Mouse (Mus musculus): ENCODE data around the gene Herc4. TPM values are rescaled to one million over a fixed set of nuclear protein-coding genes. Genes with fewer than 3 reads are reported as not detected.
"Not testable (repeated sequence)": the region's sequence is repeated elsewhere in the genome, so short reads cannot be mapped to it uniquely, and the experiment has no call there.

Herc4 gene
- polyA plus RNA-seq, 1 experiment: 19.2 TPM

- H3K4me3 ChIP-seq (ENCODE audit: extremely low read depth, insufficient read depth, insufficient read length): no peak overlapping the region
- peaks cover 1% of the 10 kb centered on the region; the same call in 1 of the 2 replicates for H3K36me3 ChIP-seq (ENCODE audit: control insufficient read depth, insufficient read depth, low read length)
- TF ChIP-seq POLR2A (IDR thresholded peaks at IDR 0.05; ENCODE audit: low read depth, low read length): no peak
- no peak for TF ChIP-seq CTCF (IDR thresholded peaks at IDR 0.05; ENCODE audit: extremely low read depth, insufficient read depth, insufficient read length, insufficient replicate concordance)
- WGBS: 30% methylated on average over 2 of the region's 2 CpGs
- H3K27ac ChIP-seq (ENCODE audit: insufficient read depth, low read length): no peak overlapping the region
- no peak for DNase-seq (ENCODE audit: low read depth in 1 of 2, low spot score in 2 of 2)
- H3K27me3 ChIP-seq (ENCODE audit: control insufficient read depth, insufficient read depth, low read length): no peaks in the 10 kb centered on the region
- no peaks in the 10 kb centered on the region for H3K4me1 ChIP-seq (ENCODE audit: control insufficient read depth, insufficient read depth, insufficient read length)
Observed at GRCm38 (mm10) chr10:63341351-63341750, 97.7 kb downstream of the Herc4 start.

- Histone ChIP-seq H3K27me3 (ENCODE audit: control insufficient read depth, insufficient read depth, low read length) (no peaks in the 10 kb centered on the region), H3K4me1 (ENCODE audit: control insufficient read depth, insufficient read depth, insufficient read length) (no peaks in the 10 kb centered on the region), H3K4me3 (ENCODE audit: extremely low read depth, insufficient read depth, insufficient read length) (no peak overlapping the region), H3K27ac (ENCODE audit: insufficient read depth, low read length) (no peak overlapping the region), H3K36me3 (ENCODE audit: control insufficient read depth, insufficient read depth, low read length) (no peaks in the 10 kb centered on the region)
- DNase-seq (ENCODE audit: low read depth in 1 of 2, low spot score in 2 of 2): no peak
- WGBS: 92% methylated on average over 3 of the region's 3 CpGs
- no peak for TF ChIP-seq CTCF (IDR thresholded peaks at IDR 0.05; ENCODE audit: extremely low read depth, insufficient read depth, insufficient read length, insufficient replicate concordance)
- no peak for TF ChIP-seq POLR2A (IDR thresholded peaks at IDR 0.05; ENCODE audit: low read depth, low read length)
Observed at GRCm38 (mm10) chr10:63344751-63345150, 101.1 kb downstream of the Herc4 start.

DNA sequence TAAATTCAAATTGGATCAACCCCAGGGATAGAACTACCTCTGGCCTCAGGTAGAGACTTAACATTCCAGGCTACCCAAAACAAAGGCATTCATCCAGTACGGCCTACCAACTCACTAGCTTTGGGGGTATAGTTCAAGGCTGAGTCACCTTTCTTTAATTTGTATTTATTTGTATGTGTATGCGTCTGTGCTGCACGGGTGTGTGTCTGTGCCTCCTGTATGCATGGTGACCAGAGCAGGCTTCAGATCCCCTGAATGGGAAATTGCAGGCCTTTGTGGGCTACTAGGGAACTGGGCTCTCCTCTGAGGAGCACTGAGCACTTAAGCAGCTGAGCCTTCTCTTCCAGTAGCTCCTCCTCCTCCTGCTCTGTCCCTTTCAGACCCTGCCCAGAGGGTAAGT, 104.7 kb downstream of the Herc4 start:
- no peak for DNase-seq (ENCODE audit: low read depth in 1 of 2, low spot score in 2 of 2)
- Histone ChIP-seq H3K36me3 (ENCODE audit: control insufficient read depth, insufficient read depth, low read length) (no peaks in the 10 kb centered on the region), H3K4me3 (ENCODE audit: extremely low read depth, insufficient read depth, insufficient read length) (no peak overlapping the region), H3K27ac (ENCODE audit: insufficient read depth, low read length) (no peak overlapping the region), H3K4me1 (ENCODE audit: control insufficient read depth, insufficient read depth, insufficient read length) (no peaks in the 10 kb centered on the region), H3K27me3 (ENCODE audit: control insufficient read depth, insufficient read depth, low read length) (no peaks in the 10 kb centered on the region)
- 85% methylated on average over 3 of the region's 3 CpGs for WGBS
- TF ChIP-seq CTCF (IDR thresholded peaks at IDR 0.05; ENCODE audit: extremely low read depth, insufficient read depth, insufficient read length, insufficient replicate concordance) (no peak), POLR2A (IDR thresholded peaks at IDR 0.05; ENCODE audit: low read depth, low read length) (no peak)

GRCm38 (mm10) chr10:63350666-63351065, 107.1 kb downstream of the Herc4 start:
- DNase-seq (ENCODE audit: low read depth in 1 of 2, low spot score in 2 of 2): no peak
- no peaks in the 10 kb centered on the region for H3K27me3 ChIP-seq (ENCODE audit: control insufficient read depth, insufficient read depth, low read length)
- TF ChIP-seq CTCF (IDR thresholded peaks at IDR 0.05; ENCODE audit: extremely low read depth, insufficient read depth, insufficient read length, insufficient replicate concordance): no peak
- TF ChIP-seq POLR2A (IDR thresholded peaks at IDR 0.05; ENCODE audit: low read depth, low read length): no peak
- no peaks in the 10 kb centered on the region for H3K4me1 ChIP-seq (ENCODE audit: control insufficient read depth, insufficient read depth, insufficient read length)
- no peak overlapping the region for H3K27ac ChIP-seq (ENCODE audit: insufficient read depth, low read length)
- no peak overlapping the region for H3K4me3 ChIP-seq (ENCODE audit: extremely low read depth, insufficient read depth, insufficient read length)
- no peaks in the 10 kb centered on the region for H3K36me3 ChIP-seq (ENCODE audit: control insufficient read depth, insufficient read depth, low read length)
- 93% methylated on average over 7 of the region's 7 CpGs for WGBS

GRCm38 (mm10) chr10:63351099-63351498, 107.5 kb downstream of the Herc4 start:
- 92% methylated on average over 7 of the region's 7 CpGs for WGBS
- H3K4me3 ChIP-seq (ENCODE audit: extremely low read depth, insufficient read depth, insufficient read length); H3K4me1 ChIP-seq (ENCODE audit: control insufficient read depth, insufficient read depth, insufficient read length); DNase-seq (ENCODE audit: low read depth in 1 of 2, low spot score in 2 of 2); H3K27me3 ChIP-seq (ENCODE audit: control insufficient read depth, insufficient read depth, low read length); H3K27ac ChIP-seq (ENCODE audit: insufficient read depth, low read length); H3K36me3 ChIP-seq (ENCODE audit: control insufficient read depth, insufficient read depth, low read length): not testable (repeated sequence)

DNA sequence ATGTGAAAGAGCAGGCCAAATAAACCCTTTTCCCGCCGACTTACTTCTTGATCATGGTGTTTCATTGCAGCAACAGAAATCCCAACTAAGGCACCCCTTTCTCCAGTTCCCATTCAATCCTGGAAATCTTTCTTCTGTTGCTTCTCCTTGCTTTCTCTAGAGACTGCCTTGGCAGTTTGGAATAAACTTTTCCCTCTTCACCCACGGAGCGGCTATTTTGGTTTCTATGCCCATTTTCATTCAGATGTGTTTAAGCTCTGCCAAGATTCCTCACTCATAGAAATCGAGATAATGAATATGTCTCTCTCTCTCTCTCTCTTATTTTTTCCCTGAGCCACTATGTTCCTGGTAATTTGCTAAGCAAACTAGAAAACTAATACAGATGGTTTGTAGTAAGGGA, 108.5 kb downstream of the Herc4 start:
- no peaks in the 10 kb centered on the region for H3K27me3 ChIP-seq (ENCODE audit: control insufficient read depth, insufficient read depth, low read length)
- H3K4me1 ChIP-seq (ENCODE audit: control insufficient read depth, insufficient read depth, insufficient read length): no peaks in the 10 kb centered on the region
- H3K27ac ChIP-seq (ENCODE audit: insufficient read depth, low read length): no peak overlapping the region
- no peak for TF ChIP-seq POLR2A (IDR thresholded peaks at IDR 0.05; ENCODE audit: low read depth, low read length)
- no peak for TF ChIP-seq CTCF (IDR thresholded peaks at IDR 0.05; ENCODE audit: extremely low read depth, insufficient read depth, insufficient read length, insufficient replicate concordance)
- no peak overlapping the region for H3K4me3 ChIP-seq (ENCODE audit: extremely low read depth, insufficient read depth, insufficient read length)
- no peaks in the 10 kb centered on the region for H3K36me3 ChIP-seq (ENCODE audit: control insufficient read depth, insufficient read depth, low read length)
- no peak for DNase-seq (ENCODE audit: low read depth in 1 of 2, low spot score in 2 of 2)
- 92% methylated on average over 5 of the region's 5 CpGs for WGBS

- Histone ChIP-seq H3K36me3 (ENCODE audit: control insufficient read depth, insufficient read depth, low read length) (no peaks in the 10 kb centered on the region), H3K27ac (ENCODE audit: insufficient read depth, low read length) (no peak overlapping the region), H3K4me3 (ENCODE audit: extremely low read depth, insufficient read depth, insufficient read length) (no peak overlapping the region), H3K27me3 (ENCODE audit: control insufficient read depth, insufficient read depth, low read length) (no peaks in the 10 kb centered on the region), H3K4me1 (ENCODE audit: control insufficient read depth, insufficient read depth, insufficient read length) (no peaks in the 10 kb centered on the region)
- DNase-seq (ENCODE audit: low read depth in 1 of 2, low spot score in 2 of 2): no peak
- TF ChIP-seq POLR2A (IDR thresholded peaks at IDR 0.05; ENCODE audit: low read depth, low read length): no peak
- TF ChIP-seq CTCF (IDR thresholded peaks at IDR 0.05; ENCODE audit: extremely low read depth, insufficient read depth, insufficient read length, insufficient replicate concordance): no peak
- WGBS: 14% methylated on average over 1 of the region's 1 CpGs
Observed at GRCm38 (mm10) chr10:63360502-63360901, 116.9 kb downstream of the Herc4 start.

Data from spleen, adult 2 months (tissue).